Mouse (Mus musculus) small intestine, adult 2 months (tissue): ENCODE measurements at regions not wholly inside any gene's neighbourhood (a gene's known extent, or its start where the extent isn't known, plus 50 kb on each side); places are given as distances from the start of the nearest gene placed in this dataset.

ENCODE experiments used
- H3K27ac ChIP-seq: fragments of 200-500 bp; 2 replicates; pipeline ENCODE4 v1.5.1; 2012; ENCODE audit warnings: low read depth, low read length, control low read depth, inconsistent platforms; ENCODE audit not compliant: insufficient read depth
- H3K27me3 ChIP-seq: fragments of 200-500 bp; 2 replicates; pipeline ENCODE4 v1.6.1; 2012; ENCODE audit warnings: mild to moderate bottlenecking, moderate library complexity, low read length, inconsistent platforms; ENCODE audit not compliant: control insufficient read depth, insufficient read depth
- H3K36me3 ChIP-seq: fragments of 200-500 bp; 2 replicates; pipeline ENCODE4 v1.6.1; 2012; ENCODE audit warnings: mild to moderate bottlenecking, low read length, control low read depth, inconsistent platforms; ENCODE audit not compliant: control insufficient read depth, insufficient read depth
- H3K4me1 ChIP-seq: fragments of 200-500 bp; 2 replicates; pipeline ENCODE4 v1.6.1; 2012; ENCODE audit warnings: low read length, inconsistent platforms, mixed read lengths; ENCODE audit not compliant: control insufficient read depth, insufficient read depth, insufficient read length
- H3K4me3 ChIP-seq: fragments of 200-500 bp; 2 replicates; pipeline ENCODE4 v1.5.1; 2012; ENCODE audit warnings: low read depth, mild to moderate bottlenecking, control low read depth, inconsistent platforms, low read length, moderate library complexity
- CTCF ChIP-seq: fragments of 200-500 bp; IDR thresholded peaks from 2 replicates; pipeline ENCODE4 v1.5.1; 2012; ENCODE audit warnings: low read depth, mild to moderate bottlenecking, control low read depth, inconsistent platforms, low read length, moderate library complexity, mixed read lengths; ENCODE audit not compliant: insufficient replicate concordance, insufficient read length; ENCODE audit errors: extremely low read depth
- POLR2A ChIP-seq: fragments of 200-500 bp; IDR thresholded peaks from 2 replicates; pipeline ENCODE4 v1.6.1; 2012; ENCODE audit warnings: low read depth, mild to moderate bottlenecking, control low read depth, inconsistent platforms, low read length, moderate library complexity
- WGBS: fragments of 180-500 bp; shearing (Covaris S2); methylation state at CpG from one replicate; pipeline ENCODE4 v1.1.7; 2018; 5-methylcytosine and 5-hydroxymethylcytosine counted together

DNA sequence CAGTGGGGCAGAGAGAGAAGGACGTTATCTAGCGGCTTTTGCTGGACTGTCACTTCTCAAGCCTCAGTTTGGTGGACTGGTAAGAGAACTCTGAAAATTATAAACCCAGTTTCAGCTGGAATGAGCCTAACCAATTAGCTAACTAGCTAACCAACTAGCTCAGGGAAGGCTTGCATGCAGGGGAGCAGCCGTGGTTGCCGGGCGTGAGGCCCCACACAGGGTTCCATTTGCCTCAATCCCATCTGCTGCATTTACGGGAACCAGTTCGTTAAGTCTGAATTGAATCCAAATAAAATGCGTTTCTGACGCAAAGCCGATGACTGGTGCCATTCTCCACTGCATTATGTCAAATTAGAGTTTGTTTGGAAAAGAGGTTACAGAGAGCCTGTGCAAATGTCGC is 123.9 kb upstream of the Mpdz start:
- Histone ChIP-seq H3K27ac (no peak overlapping the region), H3K4me3 (no peak overlapping the region), H3K4me1 (no peaks in the 10 kb centered on the region), H3K36me3 (no peaks in the 10 kb centered on the region), H3K27me3 (no peaks in the 10 kb centered on the region; the same call in 1 of the 2 replicates)
- WGBS: 85% methylated on average over 11 of the region's 11 CpGs
- TF ChIP-seq POLR2A (no peak), CTCF (no peak)

DNA sequence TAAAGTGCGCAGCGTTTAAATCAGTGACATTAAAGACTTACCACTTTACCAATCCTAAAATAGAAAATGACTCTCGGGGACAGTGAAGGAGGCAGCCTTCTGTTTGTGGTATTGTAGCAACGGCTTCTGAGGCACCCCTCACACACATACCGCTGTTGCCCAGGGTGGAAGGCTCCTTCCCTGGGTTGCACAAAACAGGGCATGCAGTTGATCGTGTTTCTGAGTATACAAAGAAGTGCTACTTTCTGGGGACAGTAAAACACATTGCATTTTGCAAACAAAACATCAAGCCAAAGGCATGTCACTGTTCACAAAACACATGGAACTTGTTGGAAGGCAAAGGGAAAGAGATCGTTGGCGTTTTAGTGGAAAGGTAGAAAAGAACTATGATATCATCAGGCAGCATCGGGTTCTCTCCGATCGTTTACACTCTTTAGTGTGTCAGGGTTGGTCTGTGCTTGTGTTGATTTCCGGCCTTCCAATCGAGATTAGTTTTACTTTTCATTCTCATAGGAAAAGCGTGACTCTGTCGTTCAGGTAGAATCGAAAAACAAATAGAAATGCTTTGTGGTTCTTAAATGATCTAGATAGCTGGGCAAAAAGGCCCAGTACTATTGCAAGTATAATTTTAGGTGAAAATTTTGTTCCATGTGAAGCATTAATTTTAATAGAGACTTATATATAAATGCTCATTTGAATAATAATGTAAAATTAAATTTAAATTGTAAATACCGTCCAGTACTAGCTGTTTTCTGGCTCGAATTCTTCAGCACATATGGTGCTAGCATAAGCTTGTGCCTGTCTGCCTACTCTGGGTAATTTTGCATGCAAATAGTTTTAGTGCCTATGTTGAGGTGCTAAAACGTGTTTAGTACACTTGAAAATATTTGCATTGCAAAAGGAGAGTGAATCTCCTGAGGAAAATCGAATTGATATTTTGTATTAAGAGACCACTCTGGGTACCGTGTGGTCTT is 123.1 kb upstream of the Mpdz start:
- no peaks in the 10 kb centered on the region for H3K36me3 ChIP-seq
- 81% methylated on average over 21 of the region's 21 CpGs for WGBS
- H3K4me3 ChIP-seq: no peak overlapping the region
- no peaks in the 10 kb centered on the region; the same call in 1 of the 2 replicates for H3K27me3 ChIP-seq
- H3K4me1 ChIP-seq: no peaks in the 10 kb centered on the region
- TF ChIP-seq CTCF (no peak), POLR2A (no peak)
- H3K27ac ChIP-seq: no peak overlapping the region

DNA sequence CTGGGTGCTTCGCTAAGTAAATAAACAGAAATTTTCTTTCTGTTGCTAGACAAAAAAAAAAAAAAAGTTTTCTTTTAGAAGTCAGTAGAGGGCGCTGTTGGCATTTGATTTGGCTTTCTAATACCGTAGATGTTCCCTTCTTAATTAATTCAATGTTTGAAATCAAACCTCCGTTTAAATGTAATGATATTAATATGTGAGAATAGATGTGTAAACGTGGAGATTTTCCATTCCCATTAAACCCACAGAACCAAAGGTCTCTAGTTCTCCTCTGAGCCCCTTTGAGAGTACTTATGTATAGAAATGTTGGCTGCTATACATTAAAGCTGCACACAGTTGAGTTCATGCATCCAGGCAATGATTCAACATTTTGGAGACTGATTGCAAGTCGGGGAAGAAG is 121.8 kb upstream of the Mpdz start:
- H3K27ac ChIP-seq: no peak overlapping the region
- TF ChIP-seq POLR2A: no peak
- no peak for TF ChIP-seq CTCF

DNA sequence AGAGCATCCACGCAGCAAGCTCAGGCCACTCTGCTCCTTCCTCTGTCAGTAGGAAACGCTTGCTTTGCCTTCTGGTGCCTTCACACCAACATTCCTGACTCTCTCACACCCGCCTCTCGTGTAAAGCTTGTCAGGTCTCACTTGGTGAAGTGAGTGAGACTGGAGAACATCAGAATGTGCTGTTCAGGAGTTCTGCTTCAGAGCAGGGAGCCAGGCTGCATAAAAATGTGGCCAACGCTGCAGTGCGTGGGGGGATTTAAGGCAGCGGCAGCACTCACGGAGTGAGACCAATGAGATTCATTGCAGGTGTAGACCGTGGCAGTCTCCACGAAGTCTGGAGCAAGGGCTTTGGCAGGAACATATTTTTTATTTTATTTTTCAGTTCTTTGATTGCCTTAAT is 121.0 kb upstream of the Mpdz start:
- WGBS: 54% methylated on average over 10 of the region's 10 CpGs
- no peak for TF ChIP-seq POLR2A
- TF ChIP-seq CTCF: no peak
- no peak overlapping the region for H3K27ac ChIP-seq
- H3K36me3 ChIP-seq: no peaks in the 10 kb centered on the region
- no peaks in the 10 kb centered on the region for H3K4me1 ChIP-seq
- H3K27me3 ChIP-seq: no peaks in the 10 kb centered on the region; the same call in 1 of the 2 replicates
- no peak overlapping the region for H3K4me3 ChIP-seq

More for the DNA sequence above, 121.8 kb upstream of the Mpdz start:
- H3K4me1 ChIP-seq: no peaks in the 10 kb centered on the region
- no peaks in the 10 kb centered on the region for H3K36me3 ChIP-seq
- WGBS: 5% methylated on average over 6 of the region's 6 CpGs
- no peak overlapping the region for H3K4me3 ChIP-seq
- no peaks in the 10 kb centered on the region; the same call in 1 of the 2 replicates for H3K27me3 ChIP-seq

DNA sequence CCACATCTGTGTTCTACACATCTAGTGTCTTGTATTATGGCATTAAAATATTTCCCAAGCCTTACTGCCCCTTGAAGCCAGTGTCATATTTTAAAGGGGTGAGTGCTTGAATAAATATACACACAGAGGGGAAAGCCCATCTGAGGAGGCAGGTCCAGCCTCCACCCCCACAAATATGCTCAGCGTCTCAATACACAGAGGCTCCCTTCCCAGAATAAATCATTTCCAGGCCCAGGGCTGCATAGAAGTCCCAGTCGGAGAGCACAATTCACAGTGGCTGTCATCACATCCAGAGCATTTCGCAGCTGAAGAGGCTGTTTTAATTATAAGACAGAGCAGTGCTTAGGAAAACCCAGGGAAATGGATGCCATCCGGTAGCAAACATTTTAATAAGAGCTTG is 118.8 kb upstream of the Mpdz start:
- TF ChIP-seq CTCF: no peak
- TF ChIP-seq POLR2A: no peak
- no peaks in the 10 kb centered on the region; the same call in 1 of the 2 replicates for H3K27me3 ChIP-seq
- WGBS: 76% methylated on average over 4 of the region's 4 CpGs
- H3K27ac ChIP-seq: no peak overlapping the region
- H3K4me3 ChIP-seq: no peak overlapping the region
- H3K4me1 ChIP-seq: no peaks in the 10 kb centered on the region
- H3K36me3 ChIP-seq: no peaks in the 10 kb centered on the region

DNA sequence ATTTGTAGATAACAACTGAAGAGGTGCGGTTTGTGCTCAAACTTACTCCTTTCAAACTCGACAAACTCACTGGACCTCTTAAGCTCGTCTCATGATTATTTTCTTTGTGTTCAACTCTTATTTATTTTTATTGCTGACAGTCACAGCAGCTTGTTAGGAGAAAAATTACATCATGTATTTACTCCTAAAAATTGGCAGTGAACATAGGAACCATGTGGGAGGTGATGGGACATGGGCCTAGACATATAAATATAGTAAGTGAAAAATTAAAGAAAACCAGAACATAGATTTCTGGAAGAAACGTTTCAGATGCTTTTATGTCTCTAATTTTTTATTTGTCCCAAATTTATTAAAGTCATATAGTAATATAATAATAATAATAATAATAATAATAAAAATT is 108.2 kb upstream of the Mpdz start:
- no peak for TF ChIP-seq POLR2A
- TF ChIP-seq CTCF: no peak
- WGBS: 68% methylated on average over 4 of the region's 4 CpGs
- Histone ChIP-seq H3K4me3 (no peak overlapping the region), H3K27me3 (no peaks in the 10 kb centered on the region), H3K27ac (no peak overlapping the region), H3K4me1 (no peaks in the 10 kb centered on the region), H3K36me3 (no peaks in the 10 kb centered on the region)

DNA sequence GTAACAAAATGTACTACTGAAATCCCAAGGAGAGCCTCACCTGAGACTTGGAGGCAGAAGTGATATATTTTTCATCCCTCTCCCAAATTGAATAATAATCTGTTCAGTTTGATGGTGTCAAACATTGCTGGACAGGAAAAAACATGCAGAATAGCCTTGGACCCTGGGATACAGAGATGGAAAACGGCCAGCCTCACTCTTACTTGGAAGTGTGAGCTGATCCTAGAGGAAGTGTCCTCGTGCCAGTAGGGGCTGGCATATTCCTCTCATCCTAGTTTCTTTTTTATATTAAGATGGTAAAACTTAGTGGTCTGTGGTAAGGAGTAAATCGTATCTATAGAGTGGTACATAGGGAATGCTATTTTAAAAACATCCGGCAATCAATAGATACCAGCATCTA is 107.6 kb upstream of the Mpdz start:
- Histone ChIP-seq H3K4me1 (no peaks in the 10 kb centered on the region), H3K27ac (no peak overlapping the region), H3K36me3 (no peaks in the 10 kb centered on the region), H3K27me3 (no peaks in the 10 kb centered on the region), H3K4me3 (no peak overlapping the region)
- 72% methylated on average over 4 of the region's 4 CpGs for WGBS
- no peak for TF ChIP-seq CTCF
- TF ChIP-seq POLR2A: no peak
